Mouse (Mus musculus): Measurements from ENCODE around the gene Ranbp17. TPM values are rescaled to one million over a fixed set of nuclear protein-coding genes. Genes with fewer than 3 reads are reported as not detected.

Gene Ranbp17
- total RNA-seq, 2 experiments from 2014 or later, result 0.56 to 0.75 TPM

GRCm38 (mm10) chr11:33278571-33278970 lies 235.0 kb downstream of the Ranbp17 start:
- intact Hi-C loops (cut with DNase I), result no loop called here

DNA sequence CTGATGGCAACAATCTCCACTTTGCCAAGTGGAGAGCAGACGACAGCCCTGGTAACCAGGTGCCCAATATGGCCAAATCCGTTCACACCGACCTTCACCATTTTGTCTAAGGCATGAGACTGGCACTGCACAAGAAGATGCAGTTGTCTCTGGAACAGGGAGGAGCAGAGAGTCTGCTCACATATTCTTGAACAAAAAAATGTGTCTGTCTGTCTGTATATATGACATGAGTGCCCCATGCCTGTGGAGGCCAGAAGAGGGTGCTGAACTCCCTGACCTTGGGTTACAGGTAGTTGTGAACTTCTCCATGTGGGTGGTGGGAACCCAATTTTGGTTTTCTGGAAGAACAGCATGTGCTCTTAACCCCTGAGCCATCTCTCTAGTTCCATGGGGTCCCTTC lies 236.9 kb downstream of the Ranbp17 start, which contains the start of gene Gm12117:
Gm12117 (minus strand) TSS at position 101 of the 400 bp plus-strand sequence.
- intact Hi-C loops (cut with DNase I), result no loop called here
- no peak for DNase-seq (ENCODE audit: low spot score)

More at GRCm38 (mm10) chr11:33278571-33278970, 235.0 kb downstream of the Ranbp17 start:
- no peak for DNase-seq (ENCODE audit: low spot score)

DNA sequence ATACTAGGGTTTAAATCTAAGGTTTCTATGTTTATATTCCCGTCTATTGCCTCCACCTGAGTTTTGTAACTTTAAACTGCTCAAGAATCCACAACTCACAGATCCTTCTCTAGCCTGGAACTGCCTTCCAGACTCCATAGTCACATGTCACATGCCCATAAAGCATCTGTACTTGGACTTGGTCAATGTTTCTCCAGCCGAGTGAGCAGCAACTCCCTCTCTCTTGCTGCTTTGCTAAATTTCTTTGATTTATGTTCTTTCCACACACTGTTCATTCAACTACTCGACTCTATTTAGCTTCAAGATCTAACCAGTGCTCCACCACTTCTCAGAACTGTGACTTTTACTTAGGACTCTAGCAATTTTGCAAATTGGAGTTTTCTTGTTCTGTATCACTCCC lies 238.7 kb downstream of the Ranbp17 start:
- no peak for DNase-seq (ENCODE audit: low spot score)
- intact Hi-C loops (cut with DNase I), result no loop called here

- intact Hi-C loops (cut with DNase I), result no loop called here
These were observed 239.3 kb downstream of the Ranbp17 start for GRCm38 (mm10) chr11:33274294-33274693.

GRCm38 (mm10) chr11:33240295-33240694 lies 273.3 kb downstream of the Ranbp17 start:
- no peak for DNase-seq (ENCODE audit: low spot score)
- intact Hi-C loops (cut with DNase I), result no loop called here

More at GRCm38 (mm10) chr11:33274294-33274693, 239.3 kb downstream of the Ranbp17 start:
- DNase-seq (ENCODE audit: low spot score), result no peak

GRCm38 (mm10) chr11:33234134-33234533 lies 279.4 kb downstream of the Ranbp17 start:
- intact Hi-C loops (cut with DNase I), result no loop called here
- DNase-seq (ENCODE audit: low spot score), result no peak

GRCm38 (mm10) chr11:33232056-33232455 lies 281.5 kb downstream of the Ranbp17 start:
- intact Hi-C loops (cut with DNase I), result no loop called here
- DNase-seq (ENCODE audit: low spot score), result no peak

GRCm38 (mm10) chr11:33228186-33228585 lies 285.4 kb downstream of the Ranbp17 start:
- intact Hi-C loops (cut with DNase I), result no loop called here
- DNase-seq (ENCODE audit: low spot score), result no peak

DNA sequence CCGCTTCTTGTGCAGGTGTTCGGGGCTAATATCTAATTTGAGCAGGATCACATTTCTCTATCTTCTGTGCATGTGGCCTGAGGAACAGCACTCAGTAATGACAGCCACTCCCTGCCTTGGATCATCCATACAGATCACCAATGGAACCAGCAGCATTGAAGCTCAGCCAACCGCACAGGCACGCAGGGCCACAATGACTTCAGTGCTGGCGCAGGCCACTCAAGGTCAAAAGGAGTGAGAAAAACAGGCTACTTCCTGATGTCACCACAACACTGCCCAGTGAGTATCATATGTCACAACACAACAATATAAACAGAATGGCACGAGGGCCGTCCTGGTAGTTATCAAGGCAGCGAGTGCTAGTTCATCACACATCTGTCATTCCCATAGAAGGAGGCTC lies 287.0 kb downstream of the Ranbp17 start:
- intact Hi-C loops (cut with DNase I), result no loop called here

DNA sequence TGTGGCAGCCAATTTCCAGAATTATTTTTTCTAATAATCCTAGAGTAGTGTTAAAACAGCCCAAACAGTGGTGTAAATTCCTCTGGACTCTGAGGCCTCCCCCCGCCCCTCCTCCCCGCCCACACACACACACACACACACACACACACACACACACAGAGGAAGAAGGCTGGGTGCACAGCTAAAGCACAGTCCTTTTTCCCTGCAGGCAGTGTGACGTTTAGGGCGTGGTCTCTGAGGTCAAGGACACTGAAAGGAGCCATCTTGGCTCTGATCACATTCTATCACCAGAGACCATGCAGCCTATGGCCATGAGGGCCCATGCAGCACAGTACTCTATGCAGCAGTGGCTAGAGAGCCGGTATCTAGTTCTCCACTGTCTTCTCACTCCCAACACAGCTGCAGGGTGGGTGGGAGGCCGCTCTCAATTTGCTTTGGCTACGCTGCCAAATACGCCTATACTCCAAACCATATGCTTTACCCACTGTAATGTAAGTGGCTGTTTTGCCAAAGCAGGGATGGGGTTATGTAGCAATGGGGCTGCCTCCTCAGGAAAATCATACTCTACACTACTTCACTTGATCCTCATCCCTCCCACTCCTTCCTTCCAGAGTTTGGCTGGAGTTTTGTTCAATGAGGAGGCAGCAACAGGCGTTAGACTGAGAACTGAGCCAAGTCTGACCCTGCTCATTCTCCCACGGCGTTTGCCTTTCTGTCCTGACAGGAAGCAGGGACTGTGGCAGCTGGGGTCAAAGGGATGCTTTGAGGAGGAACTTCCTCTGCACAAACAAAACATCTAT lies 291.8 kb downstream of the Ranbp17 start:
- no peak for DNase-seq (ENCODE audit: low spot score)
- intact Hi-C loops (cut with DNase I), result no loop called here

More for the DNA sequence above, 287.0 kb downstream of the Ranbp17 start:
- no peak for DNase-seq (ENCODE audit: low spot score)

DNA sequence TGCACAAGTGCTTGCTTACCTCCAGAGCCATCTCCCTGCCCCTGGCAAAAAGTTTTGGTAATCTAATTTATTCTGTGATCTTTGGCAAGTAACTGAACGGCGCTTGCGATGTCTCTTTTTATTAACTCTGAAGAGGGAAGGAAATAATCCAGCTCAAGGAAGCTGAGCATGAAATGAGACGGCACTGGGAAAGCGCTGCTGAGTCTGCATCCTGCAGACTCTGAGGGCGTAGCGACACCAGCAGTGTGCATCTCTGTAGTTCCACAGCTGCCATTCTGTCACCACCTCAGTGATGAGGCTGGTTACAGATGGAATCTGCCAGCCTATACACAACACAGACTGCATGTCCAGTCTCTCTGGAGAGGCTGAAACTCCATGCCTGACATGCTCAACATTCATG lies 292.8 kb downstream of the Ranbp17 start:
- DNase-seq (ENCODE audit: low spot score), result no peak
- intact Hi-C loops (cut with DNase I), result no loop called here

GRCm38 (mm10) chr11:33217384-33218079 lies 296.0 kb downstream of the Ranbp17 start:
- DNase-seq (ENCODE audit: low spot score), result no peak
- intact Hi-C loops (cut with DNase I), result no loop called here

GRCm38 (mm10) chr11:33207411-33207810 lies 306.1 kb downstream of the Ranbp17 start:
- intact Hi-C loops (cut with DNase I), result no loop called here
- no peak for DNase-seq (ENCODE audit: low spot score)

GRCm38 (mm10) chr11:33204966-33205365 lies 308.6 kb downstream of the Ranbp17 start:
- intact Hi-C loops (cut with DNase I), result no loop called here
- no peak for DNase-seq (ENCODE audit: low spot score)

- intact Hi-C loops (cut with DNase I), result no loop called here
- DNase-seq (ENCODE audit: low spot score), result no peak
These were observed 309.2 kb downstream of the Ranbp17 start for GRCm38 (mm10) chr11:33204329-33204705.

GRCm38 (mm10) chr11:33203383-33204328 lies 309.9 kb downstream of the Ranbp17 start, which contains the start of gene Tlx3:
Gene Tlx3 (minus strand): TSS chr11:33203589.
- no peak for DNase-seq (ENCODE audit: low spot score)
- intact Hi-C loops (cut with DNase I), result no loop called here

- DNase-seq (ENCODE audit: low spot score), result no peak
- intact Hi-C loops (cut with DNase I), result no loop called here
These were observed 310.6 kb downstream of the Ranbp17 start for GRCm38 (mm10) chr11:33202972-33203371.

DNA sequence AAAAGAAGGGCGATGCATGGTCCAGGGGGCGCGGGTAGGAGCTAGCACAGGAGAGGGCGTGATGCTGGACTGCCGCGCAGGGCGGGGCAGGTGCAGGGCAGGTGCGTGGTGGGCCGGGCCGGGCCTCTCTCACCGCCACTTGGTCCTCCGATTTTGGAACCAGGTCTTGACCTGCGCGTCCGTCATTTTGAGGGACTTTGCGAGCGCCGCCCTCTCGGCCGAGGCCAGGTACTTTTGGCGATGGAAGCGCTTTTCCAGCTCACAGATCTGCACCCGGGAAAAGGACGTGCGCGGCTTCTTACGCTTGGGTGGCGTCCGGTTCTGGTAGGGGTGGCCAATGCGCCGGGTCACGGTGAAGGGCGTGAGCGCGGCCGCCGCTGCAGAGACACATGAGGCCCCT lies 311.2 kb downstream of the Ranbp17 start:
- DNase-seq (ENCODE audit: low spot score), result no peak
- intact Hi-C loops (cut with DNase I), result no loop called here

DNA sequence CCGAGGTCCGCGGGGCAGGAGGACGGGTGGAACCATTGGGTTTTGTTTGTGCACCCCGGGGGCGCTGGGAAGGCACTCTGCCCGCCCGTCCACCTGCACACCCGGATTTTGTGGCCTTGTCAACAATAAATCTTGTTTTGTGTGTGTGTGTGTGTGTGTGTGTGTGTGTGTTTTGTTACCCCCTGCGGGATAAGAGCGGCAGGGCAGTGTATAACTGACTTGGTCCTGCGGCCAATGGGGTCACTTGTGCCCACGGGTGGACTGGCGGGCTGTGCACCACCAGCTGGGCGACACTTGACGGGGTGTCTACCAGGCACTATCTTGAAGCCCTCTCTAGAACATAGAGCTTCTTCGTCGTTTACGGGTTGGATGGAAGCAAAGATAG lies 311.9 kb downstream of the Ranbp17 start:
- DNase-seq (ENCODE audit: low spot score), result no peak
- intact Hi-C loops (cut with DNase I), result no loop called here

All from heart, postnatal 25 days (tissue).